Mouse (Mus musculus) mesoderm, embryonic 11.5 days (tissue): ENCODE results near the gene Gapdhs.
"Not testable (repeated sequence)": the region's sequence is repeated elsewhere in the genome, so short reads cannot be mapped to it uniquely, and the experiment has no call there.

Experiments used
- DNase-seq: peaks from one replicate; pipeline ENCODE4 v3.0.0-alpha.2; 2012; ENCODE audit warnings: low read depth, low spot score

The Gapdhs gene

DNA sequence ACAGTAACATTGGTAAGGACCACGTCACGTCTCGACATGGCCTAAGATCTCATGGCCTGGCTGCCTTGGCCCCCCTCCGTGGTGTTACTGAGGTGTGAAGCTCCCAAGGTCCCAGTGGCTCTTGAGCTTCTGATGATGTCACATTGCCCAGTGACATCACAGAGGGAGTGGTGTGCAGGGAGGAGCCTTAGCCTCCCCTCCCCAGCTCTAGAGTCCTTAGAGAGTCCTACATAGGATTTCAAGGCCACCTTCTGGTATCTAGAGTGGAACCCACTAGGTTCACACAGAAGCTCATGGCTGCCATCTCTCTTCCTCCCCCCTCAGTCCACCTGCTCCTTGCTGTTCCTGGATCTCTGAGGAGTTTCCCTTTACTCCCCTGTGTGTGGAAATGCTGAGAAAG, at the start of gene Gapdhs:
Gene Gapdhs, minus strand, starts transcription at position 65 of the 400 bp plus-strand sequence.
- DNase-seq: not testable (repeated sequence)

DNA sequence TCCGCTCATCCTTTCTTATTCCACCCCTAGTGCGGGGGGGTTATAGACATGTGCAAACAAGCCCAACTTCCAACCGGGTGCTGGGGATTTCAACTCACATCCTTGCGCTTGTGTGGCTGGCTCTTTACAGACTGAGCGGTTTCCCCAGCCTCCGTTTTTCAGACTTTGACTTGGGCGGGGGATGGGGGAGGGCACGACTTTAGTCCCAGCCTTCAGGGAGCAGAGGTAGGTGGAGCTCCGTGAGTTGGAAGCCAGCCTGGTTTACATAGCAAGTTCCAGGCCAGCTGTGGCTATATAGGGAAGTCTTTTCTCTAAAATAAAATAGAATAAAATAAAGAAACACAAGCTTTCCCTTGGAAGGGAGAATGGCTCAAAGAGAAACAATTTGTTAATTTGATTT, 48.4 kb upstream of the Gapdhs start:
- no peak for DNase-seq

- no peak for DNase-seq
Observed at GRCm38 (mm10) chr7:30790141-30790540, 46.7 kb upstream of the Gapdhs start.

GRCm38 (mm10) chr7:30787377-30788022, 44.0 kb upstream of the Gapdhs start, which contains the start of gene Krtdap:
Krtdap (plus strand) TSS chr7:30787896.
- no peak for DNase-seq

DNA sequence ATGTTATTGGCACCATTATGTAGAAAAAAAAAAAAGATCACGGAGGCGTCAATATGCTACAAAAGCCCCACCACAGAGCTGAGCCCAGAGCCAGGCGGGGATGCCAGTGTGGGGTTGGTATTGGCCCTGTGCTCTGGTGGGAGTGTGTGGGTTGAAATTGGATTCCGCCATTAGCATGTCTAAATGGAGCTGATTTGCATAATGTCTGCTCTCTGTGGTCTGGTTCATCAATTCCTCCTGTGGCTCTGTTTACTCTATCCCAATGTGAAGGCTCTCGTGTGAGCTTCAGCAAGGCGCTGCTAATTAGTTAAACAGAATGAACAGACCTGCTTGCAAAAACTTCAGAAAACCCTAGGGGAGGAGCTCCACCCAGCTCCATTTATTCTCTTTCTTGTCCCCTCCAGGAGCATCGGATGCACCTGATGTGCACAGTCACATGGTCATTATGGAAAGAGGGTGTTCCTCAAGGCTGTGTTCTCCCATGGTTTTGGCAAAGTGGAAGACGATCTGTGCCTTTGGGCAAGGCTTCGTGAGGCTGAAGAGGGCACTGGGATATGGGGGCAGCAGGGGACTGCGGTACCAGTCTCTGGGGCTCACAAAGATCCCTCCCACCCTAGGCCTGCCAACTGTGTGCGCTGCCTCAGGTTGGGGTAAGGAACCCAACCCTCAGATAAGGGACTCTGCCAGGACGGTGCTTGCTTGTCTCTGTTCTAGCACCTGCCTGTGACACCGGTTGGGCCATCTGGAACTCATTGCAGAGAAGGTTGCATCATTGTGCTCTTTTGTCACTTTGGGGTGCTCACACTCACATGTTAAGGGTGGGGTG, 42.5 kb upstream of the Gapdhs start:
- no peak for DNase-seq

DNA sequence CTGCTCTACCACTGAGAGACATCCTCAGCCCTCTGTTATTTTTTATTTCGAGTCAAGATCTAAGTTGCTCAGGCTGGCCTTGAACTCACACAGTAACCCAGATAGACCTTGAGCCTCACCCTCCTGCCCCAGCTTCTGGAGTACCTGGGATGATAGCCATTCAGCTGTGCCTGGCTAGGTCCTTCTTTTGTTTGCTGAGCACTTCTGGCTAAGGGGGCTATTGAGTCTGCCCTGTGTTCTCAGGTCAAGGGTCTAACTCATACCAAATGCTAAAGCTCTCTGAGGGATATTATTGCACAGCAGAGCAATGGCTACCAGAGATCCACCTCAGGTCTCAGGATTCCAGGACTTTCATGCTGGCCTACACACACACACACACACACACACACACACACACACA, 41.7 kb upstream of the Gapdhs start:
- no peak for DNase-seq

DNA sequence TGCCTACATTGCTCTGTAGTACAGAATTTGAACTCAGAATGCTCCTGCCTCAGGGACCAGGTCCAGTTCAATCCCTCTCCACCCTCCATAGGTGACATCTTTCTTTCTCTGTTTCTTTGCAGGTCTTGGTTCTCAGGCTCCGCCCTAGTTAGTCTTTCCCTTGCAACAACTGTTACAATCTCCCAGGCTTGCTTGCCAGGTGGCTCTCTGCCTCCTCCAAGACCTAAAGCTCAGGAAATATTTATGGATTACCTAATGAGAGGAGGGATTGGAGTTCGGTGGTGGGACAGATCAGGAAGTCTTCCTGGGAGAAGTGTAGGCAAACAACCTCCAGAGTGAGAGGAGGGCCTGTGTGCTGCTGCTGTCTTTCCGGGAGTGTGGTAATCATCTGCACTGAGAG, 39.2 kb upstream of the Gapdhs start:
- DNase-seq: no peak

DNA sequence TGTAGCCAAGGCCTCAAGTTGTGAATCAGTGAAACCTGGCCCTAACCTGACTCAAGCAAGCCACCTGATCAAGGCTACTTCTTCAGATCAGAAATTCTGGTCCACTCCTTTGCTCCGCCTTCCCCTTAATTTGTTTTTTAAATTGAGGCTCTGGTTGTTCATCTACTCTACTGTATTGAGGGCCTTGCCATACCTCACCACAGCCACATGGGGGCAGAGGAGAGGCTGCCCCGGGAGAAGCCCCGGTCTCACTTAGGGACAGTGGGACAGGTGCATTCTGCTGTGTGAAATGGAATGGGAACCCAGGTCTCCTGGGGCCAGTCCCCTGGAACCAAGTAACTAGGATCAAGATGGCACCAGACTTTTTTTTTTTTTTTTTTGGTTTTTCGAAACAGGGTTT, 38.3 kb upstream of the Gapdhs start:
- DNase-seq: no peak

DNA sequence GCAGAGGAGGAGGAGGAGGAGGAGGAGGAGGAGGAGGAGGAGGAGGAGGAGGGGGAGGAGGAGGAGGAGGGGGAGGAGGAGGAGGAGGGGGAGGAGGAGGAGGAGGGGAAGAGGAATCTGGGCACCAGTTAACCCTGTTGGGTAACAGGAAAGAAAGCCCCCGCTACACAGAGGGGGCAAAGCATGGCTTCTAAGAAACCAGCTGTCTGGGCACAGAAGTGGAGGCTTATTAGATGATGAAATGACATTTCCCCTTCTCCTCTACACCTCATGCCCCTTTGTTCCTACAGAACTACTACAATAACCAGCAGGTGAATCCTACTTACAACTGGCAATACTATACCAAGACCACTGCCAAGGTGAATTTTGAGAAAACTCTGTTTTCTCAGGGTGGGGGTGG, 34.4 kb upstream of the Gapdhs start:
- no peak for DNase-seq

GRCm38 (mm10) chr7:30777081-30777579, 33.6 kb upstream of the Gapdhs start:
- DNase-seq: no peak

GRCm38 (mm10) chr7:30776104-30776503, 32.6 kb upstream of the Gapdhs start:
- DNase-seq: no peak

GRCm38 (mm10) chr7:30769236-30769635, 25.8 kb upstream of the Gapdhs start:
- DNase-seq: no peak

DNA sequence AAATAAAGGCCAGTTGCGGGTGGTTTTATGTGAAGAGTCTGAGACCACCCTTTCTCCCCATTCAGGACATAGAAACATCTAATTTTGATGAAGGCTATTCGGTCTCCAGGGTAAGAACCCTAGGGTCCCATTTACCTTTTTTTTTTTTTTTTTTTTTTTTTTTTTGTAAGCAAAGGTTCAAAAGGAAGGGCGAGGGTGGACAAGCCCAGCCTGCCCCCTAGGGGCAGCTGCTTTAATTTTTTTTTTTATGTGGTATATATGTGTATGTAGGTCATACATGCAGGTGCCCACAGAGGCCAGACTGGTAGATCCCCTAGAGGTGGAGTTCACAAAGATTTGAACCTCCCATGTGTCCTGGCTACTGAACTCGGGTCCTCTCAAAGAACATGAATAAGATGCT, 22.9 kb upstream of the Gapdhs start:
- no peak for DNase-seq

DNA sequence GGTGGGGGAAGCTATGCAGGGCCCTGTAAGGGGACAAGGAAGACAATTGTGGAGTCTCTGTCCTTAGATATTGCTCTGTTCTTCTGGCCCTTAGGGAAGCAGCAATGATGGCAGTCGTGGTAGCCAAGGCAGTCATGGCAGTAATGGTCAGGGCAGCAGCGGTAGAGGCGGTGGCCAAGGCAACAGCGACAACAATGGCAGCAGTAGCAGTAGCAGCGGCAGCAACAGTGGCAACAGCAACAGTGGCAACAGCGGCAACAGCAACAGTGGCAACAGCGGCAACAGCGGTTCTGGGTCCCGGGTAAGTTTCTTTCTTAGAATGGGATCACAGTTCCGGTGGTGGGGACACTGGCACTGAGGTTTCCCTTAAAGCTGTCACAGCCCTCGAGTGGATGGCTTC, 21.7 kb upstream of the Gapdhs start:
- DNase-seq: no peak

GRCm38 (mm10) chr7:30763456-30763855, 20.0 kb upstream of the Gapdhs start, which contains the start of gene Dmkn:
Dmkn (plus strand) TSS chr7:30763756.
- DNase-seq: no peak

DNA sequence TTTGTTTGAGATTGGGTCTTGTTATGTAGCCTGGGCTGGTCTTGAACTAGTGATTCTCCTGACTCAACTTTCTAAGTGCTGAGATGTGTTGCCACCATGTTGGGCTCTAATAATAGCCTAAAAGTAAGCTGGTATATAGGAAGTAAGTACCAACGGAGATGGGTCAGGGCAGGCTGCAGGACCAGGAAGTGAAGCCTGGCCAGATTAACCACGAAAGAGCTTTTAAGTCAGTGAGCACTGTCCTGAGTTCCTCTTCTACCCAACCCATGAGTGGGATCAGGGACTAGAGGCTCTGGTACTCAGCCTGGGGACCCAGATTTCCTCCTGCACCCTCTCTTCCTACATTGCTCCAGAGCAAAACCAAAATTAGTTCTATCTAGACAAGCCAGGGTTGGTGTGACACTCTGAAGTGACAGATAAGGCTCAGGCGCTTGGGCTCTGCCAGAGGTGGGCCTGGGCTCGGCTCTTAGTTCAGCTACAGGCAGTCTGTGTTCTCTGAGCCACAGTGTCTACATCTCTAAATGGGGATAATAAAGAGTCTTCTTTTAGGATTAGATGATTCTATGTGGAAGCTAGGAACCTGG, 18.4 kb upstream of the Gapdhs start:
- DNase-seq: no peak

- DNase-seq: peak; percentile 23
Observed at GRCm38 (mm10) chr7:30758853-30759252, 15.4 kb upstream of the Gapdhs start.

DNA sequence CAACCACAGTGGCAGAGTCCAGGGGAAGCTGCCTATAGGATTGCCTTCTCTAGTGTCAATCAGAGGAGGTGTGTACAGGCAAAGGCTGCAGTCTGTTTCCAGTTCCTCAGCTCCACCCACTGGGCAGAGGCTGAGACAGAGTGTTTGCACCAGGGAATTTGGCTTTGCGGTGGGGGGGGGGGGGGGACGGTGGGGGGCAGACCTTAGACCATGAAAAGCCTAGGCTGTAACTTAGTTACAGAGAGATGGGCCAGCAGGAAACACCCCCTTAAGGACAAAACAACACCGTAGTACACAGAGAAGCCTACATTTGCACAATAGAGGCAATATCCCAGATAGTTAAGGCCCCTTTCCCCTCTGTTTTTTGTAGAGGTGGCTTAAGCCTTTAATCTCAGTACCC, 13.5 kb upstream of the Gapdhs start:
- no peak for DNase-seq

DNA sequence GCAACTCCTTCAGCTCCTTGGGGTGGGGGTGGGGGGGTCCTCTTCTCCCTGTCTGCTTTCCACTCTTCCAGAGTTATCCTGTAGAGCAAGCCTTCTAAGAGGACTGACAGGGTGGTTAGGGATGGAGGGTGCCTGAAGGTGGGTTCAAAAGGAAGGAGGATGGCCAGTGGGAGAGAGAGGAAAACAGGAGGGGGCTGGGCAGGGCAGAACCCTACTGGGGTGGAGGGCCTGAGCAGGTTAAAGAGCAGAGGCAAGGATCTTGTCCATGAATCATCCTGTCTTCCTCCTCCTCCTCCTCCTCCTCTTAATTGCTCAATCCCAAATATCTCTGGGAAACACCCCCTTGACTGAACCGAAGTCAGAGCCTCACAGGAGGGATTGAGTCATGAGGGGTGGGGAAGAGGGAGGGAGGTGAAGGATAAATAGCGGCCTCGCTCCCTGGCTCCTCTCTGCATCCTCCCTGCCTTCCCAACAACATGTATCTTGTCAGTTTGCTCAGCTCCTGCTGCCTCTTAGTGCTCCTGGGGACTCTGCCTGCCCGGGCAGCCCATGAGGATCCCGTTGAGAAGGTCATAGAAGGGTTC, 7.7 kb upstream of the Gapdhs start, which contains the start of gene Sbsn:
Gene Sbsn, plus strand, starts transcription at position 386 of the 584 bp plus-strand sequence.
- no peak for DNase-seq

GRCm38 (mm10) chr7:30749824-30750606, 6.5 kb upstream of the Gapdhs start:
- DNase-seq: no peak

DNA sequence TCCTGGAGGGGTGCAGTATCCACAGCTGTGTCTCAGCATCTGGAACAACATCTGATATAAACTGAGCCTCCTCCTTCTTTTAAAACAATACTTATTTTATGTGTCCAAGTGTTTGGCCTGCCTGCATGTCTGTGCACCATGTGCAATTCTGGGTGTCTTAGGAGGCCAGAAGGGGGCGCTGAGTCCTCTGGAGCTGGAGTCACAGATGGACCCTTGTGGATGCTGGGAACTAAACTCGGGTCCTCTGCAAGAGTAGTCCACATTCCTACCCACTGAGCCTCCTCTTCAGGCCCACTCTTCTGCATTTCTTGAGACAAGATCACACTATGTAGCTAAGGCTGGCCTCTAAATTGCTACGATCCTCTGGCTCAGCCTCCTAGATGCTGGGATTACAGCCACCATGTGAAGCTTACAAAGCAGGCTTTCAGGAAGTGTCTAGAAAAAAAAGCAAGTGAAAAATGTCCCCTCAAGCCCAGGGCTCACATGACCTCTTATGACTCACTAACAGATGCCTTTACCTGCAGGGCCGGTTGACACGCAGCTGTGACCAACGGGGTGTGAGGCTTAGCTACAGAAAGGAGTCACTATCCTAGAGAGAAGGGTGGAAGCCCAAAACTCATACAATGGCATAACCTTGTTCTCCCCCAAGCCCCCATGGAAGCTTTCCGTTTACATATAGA, 4.2 kb upstream of the Gapdhs start:
- DNase-seq: no peak
